Mouse (Mus musculus) heart, adult 11 months (tissue): ENCODE data around the gene Tifab.

Experiments
- DNase-seq: peaks from one replicate; pipeline ENCODE4 v3.0.0; 2022

The Tifab gene

DNA sequence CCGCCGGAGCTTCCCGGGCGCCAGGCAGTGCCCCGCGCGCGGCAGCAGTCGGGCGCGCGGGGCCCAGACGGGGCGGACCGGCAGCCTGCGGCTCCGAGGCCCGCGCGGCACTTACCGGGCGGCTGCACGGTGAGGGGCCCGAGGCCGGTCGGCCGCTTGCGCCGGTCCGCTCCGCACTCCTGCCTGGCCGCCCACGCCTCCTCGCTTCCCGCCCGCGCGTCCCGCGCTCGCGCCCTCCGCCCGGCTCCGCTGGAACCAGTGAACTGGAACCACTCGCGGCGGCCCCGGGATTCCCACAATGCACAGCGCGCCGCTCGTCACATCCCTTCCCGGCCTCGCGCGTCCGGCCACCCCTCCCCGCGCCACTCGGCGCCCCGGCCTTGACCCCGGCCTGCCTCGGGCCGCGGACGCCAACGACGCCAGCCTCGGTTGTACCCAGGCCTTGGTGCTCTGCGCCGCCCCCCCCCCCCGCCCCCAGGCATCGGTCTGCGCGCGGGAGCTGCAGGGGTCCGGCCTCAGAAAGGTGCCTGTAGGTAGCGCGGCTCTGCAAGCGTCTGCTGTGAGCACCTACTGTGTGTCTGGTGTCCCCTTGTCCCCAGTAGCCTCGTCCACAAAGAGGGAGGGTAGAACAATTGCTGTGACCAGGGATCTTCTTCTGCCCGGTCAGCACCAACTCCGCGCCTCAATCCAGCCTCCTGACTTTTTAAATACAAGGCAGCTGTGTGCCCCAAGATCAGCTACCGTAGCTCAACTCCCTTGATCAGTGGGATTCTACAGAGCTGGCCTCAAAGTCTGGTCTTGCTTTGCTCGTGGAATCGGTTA is 43.2 kb downstream of the Tifab start:
- DNase-seq: peak; percentile 99

DNA sequence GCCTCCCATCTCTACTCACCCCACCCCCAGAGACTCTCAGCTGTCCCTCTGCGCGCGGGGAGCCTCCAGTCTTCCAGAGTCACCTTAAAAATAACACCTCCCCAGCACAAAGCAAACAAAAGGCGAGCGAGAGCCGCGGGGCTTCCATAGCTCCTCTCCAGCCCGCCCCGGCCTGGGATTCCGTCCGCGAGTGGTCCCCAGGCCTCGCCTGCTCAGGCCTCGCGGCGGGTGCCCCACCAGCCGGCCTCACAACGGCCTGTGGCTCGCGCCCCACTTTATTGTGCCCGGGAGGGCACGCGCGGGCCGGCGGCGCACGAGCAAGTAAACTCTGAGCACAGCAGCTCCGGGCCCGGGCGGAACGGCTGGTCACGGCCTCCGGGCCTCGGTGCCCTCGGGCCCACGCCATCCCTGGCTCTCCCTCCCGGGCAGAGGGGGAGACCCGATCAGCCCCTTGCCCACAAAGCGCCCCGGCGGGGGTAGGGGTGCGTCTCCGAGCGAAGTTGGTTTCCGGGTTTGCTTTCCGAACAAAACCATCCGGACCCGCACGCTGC is 44.0 kb downstream of the Tifab start:
- DNase-seq: peak; percentile 95

DNA sequence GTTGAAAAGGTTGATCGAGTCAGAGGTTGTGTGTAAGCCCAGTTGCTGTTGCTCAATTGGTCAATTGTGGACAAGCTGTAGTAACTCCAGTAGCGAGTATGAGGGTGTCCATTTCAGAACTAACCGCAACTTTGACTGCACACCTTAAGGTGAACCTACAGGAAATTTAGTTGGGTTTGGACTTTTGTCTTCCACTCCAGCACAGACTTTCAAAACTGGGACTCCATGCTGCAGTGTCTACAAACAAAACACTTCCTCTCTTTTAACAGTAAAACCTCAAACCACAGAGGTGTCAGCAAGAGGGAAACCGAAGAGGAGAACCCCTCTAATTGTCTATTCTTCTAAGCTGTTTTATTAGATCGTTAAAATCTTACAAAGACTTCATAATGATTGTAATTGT is 44.7 kb downstream of the Tifab start:
- peak; percentile 70 for DNase-seq

DNA sequence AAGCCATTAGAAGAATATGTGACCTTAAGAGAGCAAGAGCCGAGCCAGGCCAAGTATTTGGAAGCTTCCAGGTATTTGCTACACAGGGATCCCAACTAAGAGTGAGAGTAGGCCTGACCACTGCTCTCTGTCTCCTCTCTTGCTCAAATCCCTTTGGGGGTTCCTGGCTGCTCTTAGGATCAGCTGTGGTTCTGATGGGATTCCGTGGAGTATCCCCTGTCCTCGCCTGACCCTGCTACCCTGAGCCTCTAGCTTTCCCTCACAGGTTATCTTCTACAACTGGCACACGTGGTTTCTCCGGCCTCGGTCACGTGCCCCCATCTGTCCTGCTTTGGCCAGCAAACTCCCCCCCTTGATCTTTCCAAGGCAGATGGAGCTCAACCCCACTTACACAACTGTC is 45.7 kb downstream of the Tifab start:
- peak; percentile 93 for DNase-seq

DNA sequence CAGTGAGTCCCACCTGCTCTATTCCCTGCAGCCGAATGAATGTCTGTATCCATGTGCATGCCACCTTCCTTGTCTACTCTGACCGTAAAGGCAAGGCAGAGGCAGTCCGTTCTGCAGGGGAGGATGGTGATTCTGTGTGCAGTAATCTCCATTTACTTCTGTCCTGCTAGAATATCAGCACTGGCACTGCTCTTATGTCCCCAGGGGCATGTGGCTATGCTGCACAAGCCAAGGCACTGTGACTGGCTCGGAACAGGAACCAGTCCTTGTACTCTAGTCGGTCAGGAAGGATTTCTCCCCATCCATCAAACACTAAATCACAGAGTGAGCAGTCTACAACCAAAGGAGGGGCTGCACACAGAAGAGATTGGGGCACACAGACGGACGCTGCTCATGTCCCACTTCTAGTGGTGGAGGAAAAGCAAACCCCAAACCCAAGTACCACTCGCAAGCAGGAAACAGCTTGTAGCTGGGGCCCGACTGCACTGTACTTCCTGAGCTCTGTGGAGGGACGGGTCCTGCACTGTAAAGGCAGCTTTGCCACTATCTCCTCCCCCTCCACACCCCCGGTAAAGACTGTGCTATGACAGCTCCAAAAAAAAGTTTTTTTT is 46.3 kb downstream of the Tifab start:
- DNase-seq: peak; percentile 85

DNA sequence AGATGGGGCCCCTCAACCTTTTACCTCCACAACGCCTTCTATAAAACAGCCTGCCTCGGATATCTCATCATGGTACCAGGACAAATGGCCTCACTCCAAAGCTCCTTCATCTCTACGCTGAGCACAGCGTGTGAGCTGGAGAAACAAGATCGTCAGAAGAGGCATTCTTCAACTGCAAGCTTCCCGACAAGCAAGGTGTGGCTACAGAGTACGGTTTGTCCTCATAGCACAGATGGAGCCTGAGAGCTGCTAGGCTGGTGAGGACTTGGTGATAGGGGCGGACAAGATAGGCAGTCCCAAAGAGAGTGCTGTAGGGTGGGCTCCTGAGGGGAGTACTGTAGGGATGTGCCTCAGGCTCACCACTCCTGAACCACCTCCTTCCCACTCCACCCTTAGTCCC is 48.1 kb downstream of the Tifab start:
- DNase-seq: peak; percentile 64

DNA sequence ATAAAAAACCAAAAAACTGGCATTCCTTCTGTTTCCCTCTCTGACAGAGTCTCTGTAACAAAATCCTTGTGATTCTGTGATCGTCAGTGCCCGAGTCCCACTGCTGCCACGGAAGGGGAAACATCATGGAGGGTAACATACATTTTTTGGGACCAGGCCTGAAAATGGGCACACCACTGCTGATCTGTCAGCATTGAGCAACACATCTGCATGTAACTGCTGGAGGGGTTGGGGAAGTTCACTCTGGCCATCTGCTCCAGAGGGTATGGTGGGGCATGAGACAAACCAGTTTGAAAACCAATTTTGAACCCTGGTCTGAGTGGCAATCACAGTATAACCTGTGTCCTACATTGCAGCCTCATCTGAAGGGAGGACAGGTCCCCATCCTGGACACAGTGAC is 49.1 kb downstream of the Tifab start:
- DNase-seq: peak; percentile 82

DNA sequence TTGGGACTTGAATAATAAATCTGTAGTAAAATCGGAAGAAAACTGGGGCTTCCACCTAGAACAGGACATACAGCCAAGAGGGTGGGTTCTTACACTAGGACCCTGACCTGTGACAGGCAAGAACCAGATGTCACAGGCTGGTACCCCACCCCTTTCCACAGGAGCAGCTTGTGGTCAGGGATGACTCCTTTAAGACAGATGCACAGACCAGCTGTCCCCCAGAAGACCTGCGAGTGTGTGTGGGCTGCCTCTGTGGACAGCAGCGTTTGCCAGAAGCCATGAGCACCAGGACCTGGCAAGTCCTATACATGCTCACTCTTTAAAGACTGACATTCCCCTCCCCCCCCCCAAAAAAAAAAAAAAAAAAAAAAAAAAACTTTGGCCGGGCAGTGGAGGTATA is 49.7 kb downstream of the Tifab start:
- peak; percentile 70 for DNase-seq

DNA sequence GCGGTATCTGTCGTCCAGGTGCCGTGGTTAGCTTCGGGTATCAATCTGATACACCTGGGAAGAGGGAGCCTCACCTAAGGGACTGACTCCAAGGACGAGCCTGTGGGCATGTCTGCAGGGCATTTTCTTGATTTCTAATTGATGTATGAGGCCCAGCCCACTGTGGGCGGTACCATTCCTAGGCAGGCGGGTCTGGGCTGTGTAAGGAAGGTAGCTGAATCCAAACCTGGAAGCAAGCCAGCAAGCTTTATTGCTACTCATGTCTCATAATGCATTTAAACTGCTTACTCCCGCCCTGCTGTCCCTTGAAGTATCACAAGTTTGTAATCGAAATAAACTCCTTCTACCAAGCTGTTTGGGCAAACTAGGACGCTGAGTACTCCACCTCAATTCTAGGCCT is 53.1 kb downstream of the Tifab start:
- DNase-seq: peak; percentile 81
